Mouse (Mus musculus) bone marrow, adult 2 months (tissue): ENCODE results near the gene Sox13.

ENCODE experiments used
- CTCF ChIP-seq: fragments of 200-500 bp; IDR thresholded peaks from 2 replicates; pipeline ENCODE4 v1.5.1; 2011; ENCODE audit warnings: low read length, control low read depth; ENCODE audit not compliant: control insufficient read depth, insufficient read depth
- POLR2A ChIP-seq: fragments of 200-500 bp; IDR thresholded peaks from 2 replicates; pipeline ENCODE4 v1.6.1; 2011; ENCODE audit warnings: low read depth, mild to moderate bottlenecking, control low read depth, low read length, borderline replicate concordance; ENCODE audit not compliant: control insufficient read depth

DNA sequence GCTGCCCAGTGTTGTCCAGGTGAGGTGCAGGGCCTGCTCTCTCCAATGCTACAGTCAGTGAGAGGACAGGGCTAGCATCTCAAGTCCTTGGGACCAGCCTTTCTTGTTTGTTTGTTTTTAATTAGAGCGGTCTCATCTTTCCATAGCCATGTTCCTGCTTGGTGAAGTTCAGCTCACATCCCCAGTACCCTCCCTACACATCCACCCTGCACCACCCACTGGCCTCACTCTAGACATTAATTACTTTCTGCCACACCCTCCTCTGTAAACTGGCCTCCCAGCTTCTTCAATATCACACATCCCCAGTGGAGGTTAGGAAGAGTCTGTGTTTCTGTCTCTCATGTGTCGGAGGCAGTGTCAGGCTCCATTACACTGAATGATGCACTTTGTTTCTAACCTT lies 79.8 kb downstream of the Sox13 start:
- TF ChIP-seq CTCF = no peak
- TF ChIP-seq POLR2A = no peak
